In genomic region chr1:154178541-154179155, GRCm38 (mm10) we compare ENCODE assay signal across 17 mouse cellular contexts. TPM values are rescaled to one million over a fixed set of nuclear protein-coding genes. Genes with fewer than 3 reads are reported as not detected.
"Had no signal": no experiment of that assay in that cellular context is flagged by ENCODE, and none has a peak within 500 bp of the region (broad histone marks: within the 10 kb centered on the region; RNA-seq: fewer than 3 reads in every experiment).

No protein-coding gene starts in this region.

- H3K36me3 ChIP-seq: kidney, embryonic 15.5 days; limb, embryonic 12.5 days; midbrain, embryonic 10.5 days; midbrain, embryonic 15.5 days; neural tube, embryonic 13.5 days; stomach, embryonic 15.5 days had no signal

- DNase-seq: kidney, adult 2 months; kidney, postnatal 14 days; liver; lung, adult 18-20 months; lung, postnatal 4 days; right cerebral cortex, postnatal 14 days; thymus, postnatal 4 days had no signal

- H3K27me3 ChIP-seq: kidney, embryonic 15.5 days; limb, embryonic 12.5 days; midbrain, embryonic 15.5 days; neural tube, embryonic 13.5 days; stomach, embryonic 15.5 days had no signal

- H3K27ac ChIP-seq: kidney, embryonic 15.5 days; limb, embryonic 12.5 days; liver, embryonic 14.5 days; midbrain, embryonic 10.5 days; midbrain, embryonic 15.5 days; neural tube, embryonic 13.5 days; stomach, embryonic 15.5 days had no signal

- H3K4me1 ChIP-seq: midbrain, embryonic 10.5 days; neural tube, embryonic 13.5 days; stomach, embryonic 15.5 days had no signal

- H3K4me3 ChIP-seq: kidney, embryonic 15.5 days; limb, embryonic 12.5 days; midbrain, embryonic 10.5 days; midbrain, embryonic 15.5 days; neural tube, embryonic 13.5 days; stomach, embryonic 15.5 days had no signal

RNA-seq across cellular contexts. Expression of gene Zfp648, which starts 22.3 kb away (rescaled TPM):
- total RNA-seq: megakaryocyte, adult 5-6 weeks had no signal
- polyA plus RNA-seq: large intestine, adult 2 months; liver, embryonic 14.5 days; midbrain, embryonic 10.5 days; spleen, adult 2 months; stomach, embryonic 15.5 days had no signal
